Mouse (Mus musculus): ENCODE measurements at regions not wholly inside any gene's neighbourhood (a gene's known extent, or its start where the extent isn't known, plus 50 kb on each side); places are given as distances from the start of the nearest gene placed in this dataset.

DNA sequence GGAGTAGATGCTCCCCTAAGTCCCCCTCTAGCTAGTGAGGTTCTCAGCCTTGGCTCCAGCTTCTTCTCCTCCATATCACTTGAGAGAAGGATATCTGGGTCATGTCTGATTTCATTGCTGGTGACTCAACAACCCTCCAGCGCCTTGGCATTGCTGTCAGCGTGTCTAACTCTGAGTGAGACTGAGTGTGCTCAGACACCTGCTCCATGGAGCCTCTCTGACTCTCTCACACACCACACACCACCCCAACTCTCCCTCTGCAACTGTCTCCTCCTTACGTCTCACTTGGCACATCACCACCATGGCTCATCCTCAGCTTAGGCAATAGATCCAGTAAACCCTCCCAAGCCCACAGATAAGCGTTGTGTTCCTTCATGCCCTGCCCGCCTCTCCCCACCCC, 260.0 kb downstream of the Rps15a start:
- ATAC-seq = no peak
- Histone ChIP-seq H3K9me3 (no peaks in the 10 kb centered on the region), H3K36me3 (no peaks in the 10 kb centered on the region), H3K4me1 (replicated peaks) (peaks cover 21% of the 10 kb centered on the region; the same call in 1 of the 2 replicates), H3K4me3 (replicated peaks) (no peak overlapping the region), H3K27ac (no peak overlapping the region), H3K9ac (replicated peaks) (no peak overlapping the region), H3K27me3 (no peaks in the 10 kb centered on the region), H3K4me2 (replicated peaks) (no peak overlapping the region)
- 91% methylated on average over 5 of the region's 5 CpGs for WGBS

DNA sequence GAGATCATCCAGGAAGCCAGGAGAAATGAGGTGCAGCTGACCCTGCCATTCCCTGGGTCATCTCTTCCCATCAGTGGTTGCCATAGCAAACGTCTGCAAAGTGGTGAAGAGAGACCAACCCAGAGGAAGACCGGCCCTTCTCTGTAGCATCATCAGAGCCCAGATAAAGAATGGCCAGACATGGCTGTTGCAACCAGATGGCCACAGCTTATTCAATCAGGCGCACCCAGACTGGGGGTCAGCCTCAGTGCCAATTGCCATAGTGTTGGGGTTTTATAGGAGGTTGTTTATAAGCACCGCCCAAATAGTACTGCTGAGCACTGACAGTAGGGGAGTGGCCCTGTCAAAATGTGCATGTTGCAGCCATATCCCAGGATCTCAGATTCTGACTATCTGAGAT, 262.3 kb downstream of the Rps15a start:
- Histone ChIP-seq H3K4me3 (replicated peaks) (no peak overlapping the region), H3K4me2 (replicated peaks) (no peak overlapping the region), H3K36me3 (no peaks in the 10 kb centered on the region), H3K27me3 (no peaks in the 10 kb centered on the region), H3K9me3 (no peaks in the 10 kb centered on the region), H3K27ac (no peak overlapping the region), H3K4me1 (replicated peaks) (peaks cover 21% of the 10 kb centered on the region; the same call in 1 of the 2 replicates), H3K9ac (replicated peaks) (no peak overlapping the region)
- WGBS = 79% methylated on average over 4 of the region's 4 CpGs
- ATAC-seq = no peak

DNA sequence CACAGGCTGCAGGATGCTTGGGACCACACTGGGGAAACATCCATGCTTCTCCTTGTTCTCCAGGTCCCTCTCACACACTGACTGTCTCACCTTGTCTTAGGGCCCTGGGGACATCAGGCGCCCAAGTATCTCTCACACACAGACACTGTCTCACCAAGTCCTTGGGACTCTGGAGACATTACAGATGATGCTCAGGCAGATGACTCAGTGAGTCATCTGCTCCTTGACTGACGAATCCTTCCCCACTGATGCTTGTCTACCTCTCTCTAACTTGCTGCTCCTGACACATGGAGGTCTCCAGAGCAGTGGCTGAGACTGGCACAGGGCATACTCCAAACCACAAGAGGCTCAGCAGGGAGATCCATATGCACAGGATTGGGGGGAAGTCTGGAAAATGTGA, 263.1 kb downstream of the Rps15a start:
- H3K27ac ChIP-seq = no peak overlapping the region; the same call in 1 of the 2 replicates
- no peak overlapping the region for H3K4me2 ChIP-seq (replicated peaks)
- no peaks in the 10 kb centered on the region for H3K9me3 ChIP-seq
- H3K36me3 ChIP-seq = no peaks in the 10 kb centered on the region
- H3K27me3 ChIP-seq = no peaks in the 10 kb centered on the region
- no peak overlapping the region for H3K9ac ChIP-seq (replicated peaks)
- WGBS = 90% methylated on average over 2 of the region's 2 CpGs
- ATAC-seq = no peak
- peaks cover 21% of the 10 kb centered on the region; the same call in 1 of the 2 replicates for H3K4me1 ChIP-seq (replicated peaks)
- H3K4me3 ChIP-seq (replicated peaks) = no peak overlapping the region

DNA sequence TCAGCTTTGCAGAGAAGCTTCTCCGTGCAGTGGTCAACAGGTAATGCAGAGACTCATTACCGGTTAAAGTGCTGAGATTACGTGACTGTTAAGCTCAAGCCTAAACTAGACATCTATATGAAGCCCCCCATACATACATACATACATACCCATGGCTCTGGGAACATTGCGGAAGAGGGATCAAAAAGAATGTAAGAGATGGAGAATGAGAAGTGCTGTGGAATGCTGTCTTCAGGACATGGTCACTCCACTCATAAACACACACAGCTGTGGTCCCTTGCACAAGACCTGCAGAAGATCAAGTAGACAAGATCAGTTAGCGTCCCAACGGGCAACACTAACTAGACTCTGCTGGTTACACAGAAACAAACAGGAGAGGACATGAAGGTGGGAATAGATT, 265.2 kb downstream of the Rps15a start:
- Histone ChIP-seq H3K27me3 (no peaks in the 10 kb centered on the region), H3K9ac (replicated peaks) (no peak overlapping the region), H3K4me2 (replicated peaks) (no peak overlapping the region), H3K4me1 (replicated peaks) (peaks cover 9% of the 10 kb centered on the region; the same call in 1 of the 2 replicates), H3K4me3 (replicated peaks) (no peak overlapping the region), H3K27ac (no peak overlapping the region), H3K36me3 (no peaks in the 10 kb centered on the region), H3K9me3 (no peaks in the 10 kb centered on the region)
- no peak for ATAC-seq
- WGBS = 97% methylated on average over 6 of the region's 6 CpGs

DNA sequence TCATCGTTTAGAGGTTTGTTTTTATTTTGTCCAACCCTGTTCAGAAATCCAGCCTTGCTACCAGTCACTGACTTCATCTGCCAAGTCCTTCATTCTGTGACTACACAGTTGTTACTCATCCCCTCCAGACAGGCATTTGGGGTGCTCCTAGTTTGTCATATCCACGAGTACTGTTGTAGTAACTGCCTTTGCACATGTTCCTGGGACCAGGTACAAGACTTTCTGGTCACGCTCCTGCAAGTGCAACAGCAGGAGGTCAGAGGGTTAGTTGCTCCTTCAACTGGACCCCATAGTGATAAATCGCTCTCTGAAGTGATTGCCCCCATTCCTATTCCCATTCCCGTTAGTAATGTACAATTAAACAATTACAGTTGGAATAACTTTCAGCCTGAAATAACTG, 269.9 kb downstream of the Rps15a start:
- no peaks in the 10 kb centered on the region for H3K9me3 ChIP-seq
- no peak overlapping the region for H3K27ac ChIP-seq
- no peak overlapping the region for H3K4me3 ChIP-seq (replicated peaks)
- H3K4me2 ChIP-seq (replicated peaks) = no peak overlapping the region
- WGBS = 92% methylated on average over 5 of the region's 5 CpGs
- H3K36me3 ChIP-seq = no peaks in the 10 kb centered on the region
- no peaks in the 10 kb centered on the region for H3K27me3 ChIP-seq
- no peak for ATAC-seq
- no peaks in the 10 kb centered on the region for H3K4me1 ChIP-seq (replicated peaks)
- no peak overlapping the region for H3K9ac ChIP-seq (replicated peaks)

DNA sequence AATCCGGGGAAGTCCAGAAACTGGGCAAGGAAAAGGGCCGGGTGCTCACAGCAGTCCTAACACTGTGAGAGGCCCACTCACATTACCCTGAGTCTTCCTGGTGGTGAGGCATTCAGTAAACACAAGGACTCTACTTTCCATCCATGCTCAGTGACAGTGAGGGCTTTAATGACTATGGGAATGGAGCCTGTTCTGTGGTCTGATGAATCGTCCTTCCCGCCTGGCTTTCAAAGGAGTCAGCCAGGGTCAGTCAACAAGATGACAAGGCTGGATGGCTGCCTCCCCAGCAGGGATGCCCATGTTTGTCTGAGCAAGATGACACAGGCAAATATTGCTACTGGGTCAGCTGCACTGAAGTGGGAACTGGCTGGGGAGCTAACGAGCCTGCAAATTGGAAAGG, 273.2 kb downstream of the Rps15a start:
- H3K4me3 ChIP-seq (replicated peaks) = no peak overlapping the region
- H3K36me3 ChIP-seq = no peaks in the 10 kb centered on the region
- H3K9ac ChIP-seq (replicated peaks) = no peak overlapping the region
- H3K9me3 ChIP-seq = no peaks in the 10 kb centered on the region
- H3K27ac ChIP-seq = no peak overlapping the region
- ATAC-seq = no peak
- no peak overlapping the region for H3K4me2 ChIP-seq (replicated peaks)
- H3K4me1 ChIP-seq (replicated peaks) = no peaks in the 10 kb centered on the region
- H3K27me3 ChIP-seq = no peaks in the 10 kb centered on the region
- WGBS = 62% methylated on average over 5 of the region's 5 CpGs

DNA sequence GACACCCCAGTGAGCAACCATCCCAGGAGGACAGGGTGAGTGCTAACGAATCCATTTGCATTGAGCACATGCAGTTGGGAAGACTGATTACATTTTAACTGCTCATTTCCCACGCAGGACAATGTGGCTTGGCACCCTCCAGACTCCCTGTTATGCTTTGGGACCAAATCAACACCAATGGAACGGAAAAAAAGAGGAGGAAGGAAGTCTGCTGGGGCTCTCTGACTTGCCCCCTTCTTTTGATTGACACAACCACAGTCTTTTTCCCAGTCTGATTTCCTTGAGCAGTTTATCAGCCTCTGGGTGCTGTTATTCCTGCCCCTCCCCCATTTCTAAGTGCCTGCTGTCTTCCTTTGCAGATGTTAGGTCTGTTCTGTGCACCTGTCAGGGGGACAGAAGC, 321.0 kb downstream of the Rps15a start:
- Histone ChIP-seq H3K4me1 (replicated peaks) (peaks cover 6% of the 10 kb centered on the region), H3K36me3 (no peaks in the 10 kb centered on the region), H3K4me3 (replicated peaks) (no peak overlapping the region), H3K27ac (no peak overlapping the region), H3K27me3 (no peaks in the 10 kb centered on the region), H3K9ac (replicated peaks) (no peak overlapping the region), H3K9me3 (no peaks in the 10 kb centered on the region), H3K4me2 (replicated peaks) (no peak overlapping the region)
- ATAC-seq = no peak
- 46% methylated on average over 3 of the region's 3 CpGs for WGBS

DNA sequence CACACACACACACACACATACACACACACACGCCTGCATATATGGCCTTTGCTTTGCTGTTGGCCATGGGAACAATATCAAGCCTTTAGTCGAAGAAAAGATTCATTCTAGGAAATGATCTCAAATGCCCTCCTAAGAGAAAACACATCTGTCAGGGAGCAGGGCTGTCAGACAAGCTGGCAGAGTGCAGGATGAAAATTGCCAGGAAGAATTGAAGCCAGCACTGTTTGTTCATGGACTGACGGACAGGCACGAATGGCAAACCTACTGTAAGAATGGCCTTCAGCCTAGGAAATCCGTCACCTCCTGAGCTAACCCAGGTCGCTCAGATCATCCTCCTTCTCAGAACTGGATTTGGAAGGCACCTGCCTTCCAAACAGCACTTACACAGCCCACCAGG, 322.0 kb downstream of the Rps15a start:
- Histone ChIP-seq H3K9me3 (no peaks in the 10 kb centered on the region), H3K4me2 (replicated peaks) (no peak overlapping the region), H3K27ac (no peak overlapping the region), H3K4me3 (replicated peaks) (no peak overlapping the region), H3K36me3 (no peaks in the 10 kb centered on the region), H3K9ac (replicated peaks) (no peak overlapping the region), H3K4me1 (replicated peaks) (peaks cover 6% of the 10 kb centered on the region), H3K27me3 (no peaks in the 10 kb centered on the region)
- 83% methylated on average over 6 of the region's 6 CpGs for WGBS
- no peak for ATAC-seq

DNA sequence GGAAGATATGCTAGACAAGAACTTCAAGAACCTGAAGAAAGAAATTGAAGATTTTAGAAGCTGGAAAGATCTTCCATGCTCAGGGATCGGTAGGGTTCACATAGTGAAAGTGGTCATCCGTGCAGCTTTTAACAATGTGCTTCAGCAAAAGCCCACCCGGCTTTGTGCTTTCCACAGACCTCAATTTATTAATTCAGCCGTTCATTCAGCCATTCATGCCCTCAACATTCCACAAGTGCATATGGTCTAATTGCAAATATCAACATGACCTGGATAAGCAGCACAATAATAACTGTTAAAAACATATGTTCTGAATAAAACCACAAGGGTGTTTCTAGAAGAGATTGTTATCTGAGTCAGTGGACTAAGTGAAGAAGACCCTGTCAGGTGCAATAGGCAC, 323.5 kb downstream of the Rps15a start:
- no peaks in the 10 kb centered on the region for H3K27me3 ChIP-seq
- peaks cover 6% of the 10 kb centered on the region for H3K4me1 ChIP-seq (replicated peaks)
- H3K36me3 ChIP-seq = no peaks in the 10 kb centered on the region
- no peaks in the 10 kb centered on the region for H3K9me3 ChIP-seq
- WGBS = 79% methylated on average over 4 of the region's 4 CpGs
- no peak overlapping the region for H3K27ac ChIP-seq
- no peak overlapping the region for H3K4me2 ChIP-seq (replicated peaks)
- no peak for ATAC-seq
- no peak overlapping the region for H3K9ac ChIP-seq (replicated peaks)
- no peak overlapping the region for H3K4me3 ChIP-seq (replicated peaks)

DNA sequence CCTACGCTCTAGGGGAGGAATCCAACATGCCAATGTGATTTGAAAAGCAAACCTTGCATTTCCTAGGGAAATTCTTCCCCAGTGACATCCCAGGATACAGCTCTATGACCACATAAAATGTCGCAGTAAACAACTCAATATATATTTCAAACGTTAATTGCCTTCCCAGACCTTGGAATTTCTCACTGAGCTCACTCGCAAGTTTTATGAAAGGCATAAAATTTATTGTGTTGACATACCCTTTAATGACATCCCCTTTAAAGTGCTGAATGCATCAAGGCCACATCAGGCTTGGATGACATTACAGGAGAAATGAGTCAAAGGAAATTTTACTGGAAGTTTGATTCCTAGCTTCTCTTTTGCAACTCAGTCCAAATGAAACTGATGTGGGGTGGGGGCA, 337.0 kb downstream of the Rps15a start:
- ATAC-seq = no peak
- no peaks in the 10 kb centered on the region for H3K4me1 ChIP-seq (replicated peaks)
- H3K27ac ChIP-seq = no peak overlapping the region
- H3K9ac ChIP-seq (replicated peaks) = no peak overlapping the region
- H3K4me2 ChIP-seq (replicated peaks) = no peak overlapping the region
- WGBS = 93% methylated on average over 4 of the region's 4 CpGs
- no peaks in the 10 kb centered on the region for H3K36me3 ChIP-seq
- no peak overlapping the region for H3K4me3 ChIP-seq (replicated peaks)
- no peaks in the 10 kb centered on the region for H3K9me3 ChIP-seq
- no peaks in the 10 kb centered on the region for H3K27me3 ChIP-seq

DNA sequence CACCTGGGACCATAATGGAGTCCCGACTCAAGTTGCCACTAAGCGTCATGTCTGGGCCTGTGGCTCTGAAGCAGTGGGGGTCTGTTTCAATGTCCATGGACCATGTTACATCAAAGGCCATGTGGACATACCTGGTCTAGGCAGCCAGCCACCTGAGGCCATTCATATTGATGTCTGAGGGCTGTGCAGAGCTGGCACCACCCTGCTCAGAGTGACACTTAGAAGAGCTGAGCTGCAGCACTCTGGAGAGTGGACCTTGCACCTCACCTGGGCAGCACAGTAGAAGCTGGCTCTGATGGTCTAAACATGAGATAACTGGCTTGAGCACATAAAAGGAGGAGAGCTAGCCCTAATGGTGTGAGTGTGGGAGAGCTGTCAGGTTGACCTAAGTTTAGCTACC, 338.1 kb downstream of the Rps15a start:
- no peak overlapping the region for H3K9ac ChIP-seq (replicated peaks)
- no peak for ATAC-seq

DNA sequence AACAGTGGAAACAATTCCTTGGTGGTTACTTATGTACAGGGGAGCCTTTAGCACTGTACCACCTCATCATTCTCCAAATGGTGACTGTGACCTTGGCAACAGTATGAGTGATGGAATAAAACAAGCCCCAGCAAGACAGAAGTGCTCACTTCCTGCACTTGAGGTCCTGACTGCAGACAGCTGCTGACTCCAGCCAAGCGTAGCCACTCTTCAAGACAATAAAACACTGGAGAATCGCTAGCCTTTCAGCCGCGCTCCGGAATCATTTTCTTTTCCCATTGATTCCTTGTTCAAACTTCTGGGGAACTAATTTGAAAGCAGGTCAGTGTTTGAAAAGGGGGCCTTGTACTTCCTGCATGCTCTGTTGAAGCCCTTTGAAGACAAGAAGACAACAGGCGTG, 344.2 kb downstream of the Rps15a start:
- no peaks in the 10 kb centered on the region for H3K4me1 ChIP-seq (replicated peaks)
- H3K4me2 ChIP-seq (replicated peaks) = no peak overlapping the region
- H3K27me3 ChIP-seq = no peaks in the 10 kb centered on the region
- peaks cover 4% of the 10 kb centered on the region; the same call in 1 of the 2 replicates for H3K9me3 ChIP-seq
- no peak overlapping the region for H3K4me3 ChIP-seq (replicated peaks)
- H3K9ac ChIP-seq (replicated peaks) = no peak overlapping the region
- H3K27ac ChIP-seq = 0 out of 2 replicates have a peak overlapping the region, but pooled peaks have one; percentile 7
- no peak for ATAC-seq
- H3K36me3 ChIP-seq = no peaks in the 10 kb centered on the region
- 24% methylated on average over 6 of the region's 6 CpGs for WGBS

More for the DNA sequence above, 338.1 kb downstream of the Rps15a start:
- Histone ChIP-seq H3K36me3 (no peaks in the 10 kb centered on the region), H3K27me3 (no peaks in the 10 kb centered on the region), H3K4me1 (replicated peaks) (no peaks in the 10 kb centered on the region), H3K4me3 (replicated peaks) (no peak overlapping the region), H3K4me2 (replicated peaks) (no peak overlapping the region), H3K27ac (no peak overlapping the region), H3K9me3 (peaks cover 4% of the 10 kb centered on the region; the same call in 1 of the 2 replicates)
- 94% methylated on average over 2 of the region's 2 CpGs for WGBS

DNA sequence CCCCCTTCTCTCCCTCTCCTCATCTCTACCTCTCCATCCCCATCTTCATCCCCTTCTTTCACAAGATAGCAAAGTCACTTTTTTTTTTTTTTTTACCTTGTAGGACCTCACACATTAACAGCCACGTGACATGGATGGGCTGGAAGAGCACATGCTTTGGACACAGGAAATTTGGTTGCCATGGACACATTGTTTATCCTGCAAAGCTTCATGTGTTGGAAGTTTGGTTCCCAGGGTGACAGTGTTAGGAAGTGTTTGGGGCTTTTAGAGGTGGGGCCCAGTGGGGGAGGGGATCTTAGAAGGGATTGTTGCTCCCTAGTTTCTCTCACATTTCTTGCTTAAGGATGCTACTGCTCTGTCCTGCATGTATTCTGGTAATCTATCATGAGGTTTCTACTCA, 356.5 kb downstream of the Rps15a start:
- Histone ChIP-seq H3K4me3 (replicated peaks) (no peak overlapping the region), H3K4me1 (replicated peaks) (no peaks in the 10 kb centered on the region), H3K27me3 (no peaks in the 10 kb centered on the region), H3K9ac (replicated peaks) (no peak overlapping the region), H3K36me3 (no peaks in the 10 kb centered on the region), H3K9me3 (no peaks in the 10 kb centered on the region), H3K4me2 (replicated peaks) (no peak overlapping the region), H3K27ac (no peak overlapping the region)
- no peak for ATAC-seq
- 30% methylated on average over 1 of the region's 1 CpGs for WGBS
